Mouse (Mus musculus) spleen, adult 18-20 months (tissue): ENCODE measurements around the gene Gm5767.

Experiments used
- DNase-seq, 2 experiments: peaks; one replicate each; pipeline ENCODE4 v3.0.0; 2022; ENCODE audit warnings: mixed read lengths in 2 of 2

The Gm5767 gene

GRCm38 (mm10) chr16:8670041-8671035, 10.2 kb upstream of the Gm5767 start:
- no peak for DNase-seq

- peak; percentile 94 for DNase-seq
These were observed 8.8 kb upstream of the Gm5767 start, which contains the start of gene Carhsp1 for GRCm38 (mm10) chr16:8671551-8672349. Gene Carhsp1, minus strand, starts transcription at chr16:8672155.

GRCm38 (mm10) chr16:8672350-8672687, 8.3 kb upstream of the Gm5767 start:
- DNase-seq, result no peak

- no peak for DNase-seq
These were observed 7.8 kb upstream of the Gm5767 start for GRCm38 (mm10) chr16:8672811-8673210.

- DNase-seq, result no peak
These were observed 7.2 kb upstream of the Gm5767 start for GRCm38 (mm10) chr16:8673343-8673742.

GRCm38 (mm10) chr16:8674165-8674564, 6.4 kb upstream of the Gm5767 start:
- peak; percentile 45 to 54 for DNase-seq

- DNase-seq, result no peak
These were observed 5.0 kb upstream of the Gm5767 start for GRCm38 (mm10) chr16:8675559-8675958.

- DNase-seq, result no peak
These were observed 4.3 kb upstream of the Gm5767 start for GRCm38 (mm10) chr16:8676228-8676627.

- peak in 1 of 2 experiments; percentile 51 for DNase-seq
These were observed 3.8 kb upstream of the Gm5767 start for GRCm38 (mm10) chr16:8676800-8677199.

- DNase-seq, result no peak
These were observed 2.5 kb upstream of the Gm5767 start for GRCm38 (mm10) chr16:8678035-8678434.

- DNase-seq, result no peak
These were observed 1.9 kb upstream of the Gm5767 start for GRCm38 (mm10) chr16:8678676-8679075.

GRCm38 (mm10) chr16:8679780-8680179, 790 bp upstream of the Gm5767 start:
- no peak for DNase-seq

- DNase-seq, result no peak
These were observed 4.5 kb downstream of the Gm5767 start for GRCm38 (mm10) chr16:8685087-8685486.

GRCm38 (mm10) chr16:8686121-8686870, 5.7 kb downstream of the Gm5767 start:
- peak; percentile 38 to 71 for DNase-seq

GRCm38 (mm10) chr16:8686871-8687535, 6.4 kb downstream of the Gm5767 start:
- DNase-seq, result no peak

- no peak for DNase-seq
These were observed 7.1 kb downstream of the Gm5767 start for GRCm38 (mm10) chr16:8687559-8688112.

- DNase-seq, result no peak
These were observed 9.5 kb downstream of the Gm5767 start for GRCm38 (mm10) chr16:8689979-8690656.

GRCm38 (mm10) chr16:8691206-8691605, 10.6 kb downstream of the Gm5767 start:
- no peak for DNase-seq

GRCm38 (mm10) chr16:8699556-8699955, 19.0 kb downstream of the Gm5767 start:
- no peak for DNase-seq

- DNase-seq, result no peak
These were observed 20.0 kb downstream of the Gm5767 start for GRCm38 (mm10) chr16:8700586-8700985.

GRCm38 (mm10) chr16:8711998-8712397, 31.4 kb downstream of the Gm5767 start:
- no peak for DNase-seq
